Mouse (Mus musculus) hindbrain, embryonic 10.5 days (tissue): ENCODE data around the gene Arhgef3. TPM values are rescaled to one million over a fixed set of nuclear protein-coding genes. Genes with fewer than 3 reads are reported as not detected.
A peak's percentile ranks its signal among the peaks of the same experiment; 100 is the strongest.

ENCODE experiments used
- DNase-seq: peaks from one replicate; pipeline ENCODE4 v3.0.0-alpha.2; 2017; ENCODE audit warnings: low spot score
- H3K27ac ChIP-seq: fragments of 300-500 bp; sonication (generic); 2 replicates; pipeline ENCODE4 v1.5.1; 2016; ENCODE audit warnings: mild to moderate bottlenecking, moderate library complexity
- H3K27me3 ChIP-seq: fragments of 300-500 bp; sonication (generic); 2 replicates; pipeline ENCODE4 v1.6.1; 2016; ENCODE audit warnings: mild to moderate bottlenecking; ENCODE audit not compliant: poor library complexity, insufficient read depth, severe bottlenecking
- H3K36me3 ChIP-seq: fragments of 300-500 bp; sonication (generic); 2 replicates; pipeline ENCODE4 v1.6.1; 2016; ENCODE audit warnings: mild to moderate bottlenecking, moderate library complexity
- H3K4me1 ChIP-seq: fragments of 300-500 bp; sonication (generic); replicated peaks from 2 replicates; pipeline ENCODE4 v1.6.1; 2016; ENCODE audit warnings: mild to moderate bottlenecking
- H3K4me3 ChIP-seq: fragments of 300-500 bp; sonication (generic); 2 replicates; pipeline ENCODE4 v1.5.1; 2016; ENCODE audit warnings: mild to moderate bottlenecking, moderate library complexity
- H3K9me3 ChIP-seq: fragments of 300-500 bp; sonication (generic); 2 replicates; pipeline ENCODE4 v1.6.1; 2016; ENCODE audit warnings: mild to moderate bottlenecking, moderate library complexity
- WGBS: fragments of 180-500 bp; shearing (Covaris S2); methylation state at CpG from one replicate; pipeline ENCODE4 v1.1.7; 2016; 5-methylcytosine and 5-hydroxymethylcytosine counted together
- polyA plus RNA-seq: library from polyadenylated mRNA; unstranded; fragments of >200 nt; fragmentation: Nextera tagmentation; extraction: Ambion mirVana; gene quantifications from 2 replicates; pipeline ENCODE4 v1.2.1, GENCODE M21; 2016

The Arhgef3 gene
- 2.5 and 3.6 TPM in 2 replicates for polyA plus RNA-seq

- H3K27me3 ChIP-seq: peaks cover 61% of the 10 kb centered on the region
- H3K4me3 ChIP-seq: peak within 1 kb of the TSS; percentile 77
- peaks cover 13% of the 10 kb centered on the region for H3K4me1 ChIP-seq
- no peaks in the 10 kb centered on the region for H3K36me3 ChIP-seq
- under 1% methylated on average over 58 of the region's 58 CpGs for WGBS
- peak within 1 kb of the TSS; percentile 67 for H3K27ac ChIP-seq
- no peaks in the 10 kb centered on the region for H3K9me3 ChIP-seq
- peak; percentile 64 for DNase-seq
These were observed at the start of gene Arhgef3 for GRCm38 (mm10) chr14:27114362-27115274. Arhgef3 (plus strand) TSS chr14:27114899.

GRCm38 (mm10) chr14:27066171-27066929 lies 48.3 kb upstream of the Arhgef3 start:
- Histone ChIP-seq H3K27ac (peak overlapping the region; percentile 87), H3K27me3 (peaks cover 81% of the 10 kb centered on the region), H3K4me3 (peak overlapping the region; percentile 32), H3K4me1 (peaks cover 80% of the 10 kb centered on the region), H3K9me3 (no peaks in the 10 kb centered on the region), H3K36me3 (no peaks in the 10 kb centered on the region)
- DNase-seq: peak; percentile 83
- WGBS: 6% methylated on average over 9 of the region's 9 CpGs

GRCm38 (mm10) chr14:27067866-27068271 lies 46.8 kb upstream of the Arhgef3 start:
- WGBS: 25% methylated on average over 6 of the region's 6 CpGs
- no peak for DNase-seq
- Histone ChIP-seq H3K36me3 (0 out of 2 replicates have a peak, but pooled peaks cover 4% of the 10 kb centered on the region), H3K4me1 (peaks cover 87% of the 10 kb centered on the region), H3K27ac (peak overlapping the region; percentile 87), H3K4me3 (no peak overlapping the region), H3K9me3 (no peaks in the 10 kb centered on the region), H3K27me3 (peaks cover 83% of the 10 kb centered on the region)

- Histone ChIP-seq H3K4me3 (no peak overlapping the region), H3K27ac (no peak overlapping the region; the same call in 1 of the 2 replicates), H3K36me3 (0 out of 2 replicates have a peak, but pooled peaks cover 4% of the 10 kb centered on the region), H3K27me3 (peaks cover 71% of the 10 kb centered on the region), H3K9me3 (no peaks in the 10 kb centered on the region), H3K4me1 (peaks cover 94% of the 10 kb centered on the region)
- DNase-seq: no peak
- 47% methylated on average over 8 of the region's 8 CpGs for WGBS
These were observed 45.1 kb upstream of the Arhgef3 start for GRCm38 (mm10) chr14:27069434-27070097.

- peaks cover 97% of the 10 kb centered on the region for H3K4me1 ChIP-seq
- H3K36me3 ChIP-seq: 0 out of 2 replicates have a peak, but pooled peaks cover 4% of the 10 kb centered on the region
- peak overlapping the region; percentile 12; the same call in 1 of the 2 replicates for H3K27ac ChIP-seq
- 45% methylated on average over 3 of the region's 3 CpGs for WGBS
- H3K27me3 ChIP-seq: peaks cover 65% of the 10 kb centered on the region
- no peaks in the 10 kb centered on the region for H3K9me3 ChIP-seq
- no peak overlapping the region for H3K4me3 ChIP-seq
- DNase-seq: no peak
These were observed 44.6 kb upstream of the Arhgef3 start for GRCm38 (mm10) chr14:27070128-27070527.

GRCm38 (mm10) chr14:27070758-27071157 lies 43.9 kb upstream of the Arhgef3 start:
- Histone ChIP-seq H3K27me3 (peaks cover 63% of the 10 kb centered on the region), H3K4me1 (peaks cover 97% of the 10 kb centered on the region), H3K36me3 (0 out of 2 replicates have a peak, but pooled peaks cover 4% of the 10 kb centered on the region), H3K9me3 (no peaks in the 10 kb centered on the region), H3K4me3 (no peak overlapping the region), H3K27ac (0 out of 2 replicates have a peak overlapping the region, but pooled peaks have one; percentile 12)
- DNase-seq: no peak
- WGBS: 23% methylated on average over 9 of the region's 9 CpGs

GRCm38 (mm10) chr14:27071985-27072384 lies 42.7 kb upstream of the Arhgef3 start:
- Histone ChIP-seq H3K4me3 (no peak overlapping the region), H3K4me1 (peaks cover 96% of the 10 kb centered on the region), H3K27me3 (peaks cover 58% of the 10 kb centered on the region), H3K27ac (no peak overlapping the region), H3K36me3 (peaks cover 14% of the 10 kb centered on the region; the same call in 1 of the 2 replicates), H3K9me3 (no peaks in the 10 kb centered on the region)
- 32% methylated on average over 3 of the region's 3 CpGs for WGBS
- DNase-seq: no peak

- Histone ChIP-seq H3K9me3 (no peaks in the 10 kb centered on the region), H3K27ac (0 out of 2 replicates have a peak overlapping the region, but pooled peaks have one; percentile 31), H3K4me1 (peaks cover 70% of the 10 kb centered on the region), H3K4me3 (no peak overlapping the region), H3K36me3 (peaks cover 24% of the 10 kb centered on the region), H3K27me3 (peaks cover 29% of the 10 kb centered on the region)
- DNase-seq: no peak
- 76% methylated on average over 6 of the region's 6 CpGs for WGBS
These were observed 39.6 kb upstream of the Arhgef3 start for GRCm38 (mm10) chr14:27075084-27075483.

GRCm38 (mm10) chr14:27075909-27076521 lies 38.7 kb upstream of the Arhgef3 start:
- WGBS: 76% methylated on average over 8 of the region's 8 CpGs
- H3K36me3 ChIP-seq: peaks cover 24% of the 10 kb centered on the region
- no peaks in the 10 kb centered on the region for H3K9me3 ChIP-seq
- peaks cover 60% of the 10 kb centered on the region for H3K4me1 ChIP-seq
- no peak overlapping the region for H3K27ac ChIP-seq
- H3K27me3 ChIP-seq: peaks cover 20% of the 10 kb centered on the region
- no peak overlapping the region for H3K4me3 ChIP-seq
- no peak for DNase-seq

GRCm38 (mm10) chr14:27076522-27076920 lies 38.2 kb upstream of the Arhgef3 start:
- 82% methylated on average over 2 of the region's 2 CpGs for WGBS
- H3K9me3 ChIP-seq: no peaks in the 10 kb centered on the region

GRCm38 (mm10) chr14:27081536-27082275 lies 33.0 kb upstream of the Arhgef3 start:
- H3K4me3 ChIP-seq: no peak overlapping the region
- WGBS: 75% methylated on average over 5 of the region's 5 CpGs
- peaks cover 8% of the 10 kb centered on the region; the same call in 1 of the 2 replicates for H3K4me1 ChIP-seq
- no peaks in the 10 kb centered on the region for H3K9me3 ChIP-seq
- H3K36me3 ChIP-seq: peaks cover 42% of the 10 kb centered on the region
- 0 out of 2 replicates have a peak, but pooled peaks cover 7% of the 10 kb centered on the region for H3K27me3 ChIP-seq
- DNase-seq: no peak
- no peak overlapping the region for H3K27ac ChIP-seq

More at GRCm38 (mm10) chr14:27076522-27076920, 38.2 kb upstream of the Arhgef3 start:
- no peak for DNase-seq
- H3K27me3 ChIP-seq: peaks cover 15% of the 10 kb centered on the region
- H3K36me3 ChIP-seq: peaks cover 24% of the 10 kb centered on the region
- H3K27ac ChIP-seq: no peak overlapping the region
- H3K4me1 ChIP-seq: peaks cover 55% of the 10 kb centered on the region
- H3K4me3 ChIP-seq: no peak overlapping the region
